Mouse (Mus musculus) left cerebral cortex, adult 8-10 months (tissue): Measurements from ENCODE around the gene Wdr78. TPM values are rescaled to one million over a fixed set of nuclear protein-coding genes. Genes with fewer than 3 reads are reported as not detected.
A peak's percentile ranks its signal among the peaks of the same experiment; 100 is the strongest.

Experiments
- DNase-seq, 2 experiments: peaks; one replicate each; pipeline ENCODE4 v3.0.0; 2022; ENCODE audit warnings: low spot score in 2 of 2
- total RNA-seq, 4 experiments: library from RNA; stranded (reverse); gene quantifications; 2 replicates each; pipeline ENCODE4 v1.2.4; 2022

Wdr78 gene
- total RNA-seq, result 10 to 100 TPM; 12.4 to 17.1 (median 14.5) TPM

GRCm38 (mm10) chr4:103114184-103115111, at the start of gene Wdr78, which contains the start of gene Mier1:
Gene Wdr78, minus strand, starts transcription at chr4:103114555.
Gene Mier1, plus strand, starts transcription at chr4:103114390.
- peak; percentile 91 to 94 for DNase-seq

- DNase-seq, result no peak
Measured at GRCm38 (mm10) chr4:103158781-103159180, 44.4 kb upstream of the Wdr78 start.

DNA sequence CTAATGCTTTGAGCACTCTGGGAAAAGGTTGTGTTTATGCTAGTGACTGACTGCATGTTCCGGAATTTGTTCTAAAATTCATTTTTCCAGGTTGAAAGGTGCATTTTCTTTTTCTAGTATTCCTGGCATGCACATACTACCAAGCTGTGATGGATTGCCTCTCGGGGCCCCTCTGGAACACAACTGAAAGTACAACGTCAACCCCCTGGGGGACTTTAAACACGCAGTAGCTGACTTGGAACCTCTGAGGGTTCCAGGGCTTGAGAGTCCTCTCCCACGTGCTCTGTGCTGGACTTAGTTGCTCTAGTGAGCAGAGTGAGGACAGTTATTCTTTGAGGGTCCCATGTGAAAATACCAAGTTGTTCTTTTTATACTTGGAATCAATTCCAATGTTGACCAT, 37.6 kb upstream of the Wdr78 start:
- no peak for DNase-seq

- peak; percentile 59 to 79 for DNase-seq
Measured at GRCm38 (mm10) chr4:103146339-103146738, 32.0 kb upstream of the Wdr78 start.

DNA sequence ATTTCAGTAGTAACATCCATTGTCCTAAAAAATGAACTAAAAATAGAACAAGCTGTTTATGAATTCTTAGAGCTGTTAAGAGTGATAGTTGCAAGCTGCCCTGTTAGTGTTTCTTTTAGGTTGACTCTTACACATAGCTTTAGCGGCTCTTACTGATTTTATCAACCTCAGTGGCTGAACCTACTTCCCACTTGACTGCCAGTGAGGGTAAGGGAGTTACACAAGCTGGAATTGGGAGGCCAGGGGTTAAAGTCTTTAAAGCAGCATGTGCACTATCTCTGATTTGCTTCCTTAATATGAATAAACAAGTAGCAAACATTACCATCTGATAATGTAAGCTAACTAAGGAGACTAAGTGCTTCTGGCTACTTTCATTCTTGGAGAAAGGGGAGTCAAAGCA, 22.6 kb upstream of the Wdr78 start:
- DNase-seq, result no peak

- no peak for DNase-seq
Measured at GRCm38 (mm10) chr4:103126533-103126932, 12.2 kb upstream of the Wdr78 start.

DNA sequence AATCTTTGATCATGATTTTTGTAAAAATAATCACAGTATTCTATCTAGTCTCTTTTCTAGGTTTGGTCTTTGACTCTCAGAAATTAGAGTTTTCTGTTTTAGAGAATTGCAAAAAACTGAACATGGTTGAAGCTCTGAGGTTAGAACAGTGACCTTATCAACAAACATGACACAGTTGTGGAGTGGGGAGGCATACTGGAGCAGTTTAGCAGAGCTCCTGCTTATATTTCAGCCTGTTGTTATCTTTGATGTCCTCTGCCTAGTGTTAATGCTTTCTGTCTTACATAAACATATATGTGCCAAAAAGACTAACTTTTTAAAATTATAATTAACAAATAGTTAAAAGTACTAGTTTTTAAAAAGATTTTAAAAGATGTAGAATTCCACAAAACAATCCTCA, 9.3 kb upstream of the Wdr78 start:
- no peak for DNase-seq

DNA sequence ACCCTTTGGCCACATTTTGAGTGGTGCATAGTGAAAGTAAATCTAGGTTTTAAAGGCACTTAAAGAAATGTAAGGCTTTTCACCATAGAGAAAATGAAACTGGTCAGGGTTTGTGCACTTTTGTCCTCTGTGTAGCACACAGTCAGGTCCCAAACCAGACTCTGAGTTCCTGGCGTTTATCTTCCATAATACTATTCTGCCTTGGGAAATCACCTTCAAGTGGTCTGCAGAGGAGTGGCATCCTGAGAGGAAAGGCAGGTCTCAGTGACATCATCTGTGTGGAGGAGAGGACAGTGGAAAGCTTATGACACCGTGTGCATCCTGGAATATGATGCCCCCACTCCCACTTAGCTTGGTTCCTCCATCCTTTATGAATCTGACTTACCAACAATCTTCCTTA, 8.7 kb upstream of the Wdr78 start:
- no peak for DNase-seq

- DNase-seq, result no peak
Measured at GRCm38 (mm10) chr4:103120874-103121389, 6.6 kb upstream of the Wdr78 start.

DNA sequence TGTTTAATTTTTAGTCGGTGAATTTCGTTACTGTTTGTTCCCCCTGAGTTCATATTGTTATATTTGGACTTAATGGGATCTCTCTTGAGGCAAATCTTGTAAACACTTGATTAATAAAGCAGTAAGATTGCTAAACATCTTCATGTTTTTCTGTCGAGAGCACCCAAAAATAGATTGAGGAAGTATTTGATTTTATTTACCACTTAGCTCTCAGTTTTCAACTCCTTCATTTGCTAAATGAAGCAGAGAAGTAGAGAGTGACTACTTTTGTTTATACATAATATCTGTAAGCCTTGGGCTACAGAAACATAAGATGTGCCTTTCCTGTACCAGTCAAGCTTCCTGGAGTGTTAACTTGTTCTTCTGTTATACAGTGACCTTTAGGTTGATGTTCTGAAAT, 6.0 kb upstream of the Wdr78 start:
- no peak for DNase-seq

- no peak for DNase-seq
Measured at GRCm38 (mm10) chr4:103120028-103120384, 5.7 kb upstream of the Wdr78 start.

DNA sequence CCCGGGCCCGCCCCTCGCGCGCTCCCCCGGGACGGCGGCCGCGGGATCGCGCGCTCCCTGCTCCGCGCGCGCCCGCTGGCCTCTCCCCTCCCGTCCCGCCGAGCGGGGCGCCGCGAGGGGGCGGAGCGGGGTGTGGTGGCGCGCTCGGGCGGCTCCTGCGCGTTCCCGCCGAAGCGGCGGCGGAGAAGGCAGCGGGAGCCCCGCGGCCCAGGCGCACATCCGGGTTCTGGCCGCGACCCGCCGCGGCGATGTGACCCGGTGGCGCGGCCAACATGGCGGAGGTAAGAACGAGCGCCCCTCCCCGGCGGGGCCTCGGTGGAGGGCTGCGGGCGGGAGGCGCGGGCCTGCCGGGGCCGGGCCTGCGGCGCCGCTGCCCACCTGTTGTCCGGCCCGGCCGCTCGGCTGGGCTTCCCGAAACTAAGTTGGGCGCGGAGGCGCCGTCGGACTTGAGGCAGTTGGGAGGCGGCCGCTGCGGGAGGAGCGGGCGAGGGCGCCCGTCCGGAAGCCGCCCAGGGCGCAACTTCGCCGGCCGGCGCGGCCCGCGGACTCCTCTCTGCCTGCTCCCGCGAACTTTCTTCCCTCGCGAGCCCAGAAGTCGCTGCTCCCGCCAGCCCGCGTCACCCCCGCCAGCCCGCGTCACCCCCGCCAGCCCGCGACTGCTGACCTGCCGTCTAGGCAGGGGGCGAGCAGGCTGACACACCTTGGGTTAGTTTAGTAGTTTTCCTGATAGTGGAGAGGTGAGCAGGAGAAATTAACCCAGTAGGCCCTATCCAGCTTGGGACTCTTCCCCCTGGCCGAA, 5.1 kb upstream of the Wdr78 start:
- peak; percentile 56 to 70 for DNase-seq

DNA sequence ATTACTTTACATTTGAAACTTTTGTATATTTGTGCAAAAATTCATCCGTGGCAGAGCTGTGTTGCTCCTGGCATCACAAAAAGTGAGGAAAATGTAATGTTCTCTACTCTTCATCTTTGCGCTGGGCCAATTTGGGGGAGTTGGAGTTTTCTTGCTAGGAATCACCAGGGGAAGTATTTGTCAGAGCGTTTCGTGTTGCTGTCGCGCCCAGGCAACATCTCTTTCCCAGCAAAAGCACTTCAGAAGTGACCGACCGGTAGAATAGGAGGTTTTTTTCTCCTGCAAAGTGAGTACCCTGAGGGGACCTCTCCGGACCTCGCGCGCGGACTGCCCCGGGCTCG, 4.5 kb upstream of the Wdr78 start:
- DNase-seq, result peak in 1 of 2 experiments; percentile 21

DNA sequence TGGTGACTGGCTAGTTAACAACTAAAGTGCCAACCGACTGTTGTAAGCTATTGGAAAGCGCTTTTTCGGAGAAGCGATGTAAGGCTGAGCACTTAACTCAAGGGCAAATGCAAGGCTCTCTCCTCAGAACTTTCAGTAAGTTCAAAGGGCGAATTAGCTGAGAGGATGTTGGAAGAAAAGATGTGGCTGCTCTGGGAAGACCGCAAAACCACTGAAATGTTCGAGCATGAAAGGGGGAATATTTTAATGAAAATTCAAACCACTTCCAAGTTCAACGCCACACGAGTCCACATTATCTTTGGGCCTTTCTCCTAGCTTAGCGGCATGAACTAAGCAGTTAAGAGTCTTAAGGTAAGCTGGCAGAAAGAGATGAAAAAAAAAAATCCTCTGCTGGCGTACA, 953 bp downstream of the Wdr78 start:
- DNase-seq, result no peak

GRCm38 (mm10) chr4:103112651-103113050, 1.7 kb downstream of the Wdr78 start:
- no peak for DNase-seq

- no peak for DNase-seq
Measured at GRCm38 (mm10) chr4:103098532-103098931, 15.8 kb downstream of the Wdr78 start.

DNA sequence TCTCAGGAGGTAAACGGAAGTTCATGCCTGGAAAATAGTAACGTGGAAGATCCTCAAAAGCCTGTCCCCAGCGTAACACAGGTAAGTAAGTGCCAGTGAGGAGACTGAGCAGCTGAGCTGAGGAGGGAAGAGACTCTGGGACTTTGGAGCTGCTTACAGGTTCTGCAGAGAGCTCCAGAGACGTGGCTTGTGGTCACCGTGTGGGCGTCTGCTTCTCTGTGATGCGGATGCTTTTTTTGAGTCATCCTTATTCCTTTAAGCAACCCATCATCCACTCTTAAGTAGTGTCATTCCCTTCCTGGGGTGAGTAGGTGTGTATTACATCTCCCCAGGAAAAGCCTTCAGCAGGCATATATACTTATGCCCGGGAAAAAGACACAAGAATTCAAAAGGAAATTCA, 18.4 kb downstream of the Wdr78 start:
- DNase-seq, result no peak

- DNase-seq, result no peak
Measured at GRCm38 (mm10) chr4:103085237-103085636, 29.1 kb downstream of the Wdr78 start.

DNA sequence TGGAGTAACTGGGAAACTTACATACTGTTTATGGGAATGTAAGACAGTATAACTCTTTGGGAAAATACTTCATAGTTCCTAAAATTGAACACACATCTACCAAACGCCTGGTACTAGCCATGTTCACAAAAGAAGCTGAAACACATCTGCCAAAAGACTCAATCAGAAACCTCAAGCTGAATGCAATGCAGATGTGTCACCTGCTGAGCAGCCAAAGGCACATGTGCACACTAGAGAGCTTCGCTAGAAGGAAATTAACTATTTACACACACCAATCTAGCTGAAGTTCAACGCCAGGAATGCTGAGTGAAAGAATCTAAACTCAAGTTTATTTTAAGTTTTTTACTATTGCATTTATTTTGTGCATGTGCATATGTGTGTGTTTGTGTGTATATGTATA, 43.7 kb downstream of the Wdr78 start:
- DNase-seq, result no peak

DNA sequence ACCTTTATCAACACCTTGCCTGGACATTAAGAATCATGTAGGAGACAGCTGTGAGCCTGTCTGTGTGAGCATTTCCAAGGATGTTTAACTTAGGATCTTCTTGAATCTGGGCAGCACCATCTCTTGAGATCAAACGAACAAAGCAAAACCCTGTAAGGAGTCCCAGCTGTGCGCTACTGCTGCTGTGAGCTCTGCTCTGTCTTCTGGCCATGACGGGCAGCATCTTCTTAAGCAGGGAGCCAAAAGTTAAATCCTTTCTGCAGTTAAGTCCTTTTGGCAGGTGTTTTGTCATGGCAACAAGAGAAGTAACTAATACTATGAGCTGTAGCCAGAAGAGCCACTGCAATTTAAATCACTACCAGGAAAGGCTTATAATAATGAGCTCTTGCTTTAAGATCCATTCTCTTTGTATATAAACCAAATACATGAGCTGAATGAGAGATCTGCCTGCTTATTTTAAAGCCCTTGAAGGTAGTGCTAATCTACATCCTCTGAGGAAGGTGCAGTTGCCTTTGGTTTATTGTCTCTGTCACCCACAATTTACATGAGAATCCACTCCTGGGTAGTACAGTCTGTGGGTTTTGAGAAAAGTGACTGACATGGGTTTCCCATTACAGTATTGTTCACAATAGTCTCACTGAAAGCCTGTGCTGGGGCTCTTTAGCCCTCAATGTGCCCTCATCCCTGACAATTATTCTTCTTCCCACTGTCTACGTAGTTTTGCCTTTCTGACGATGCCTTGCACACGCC, 46.3 kb downstream of the Wdr78 start:
- no peak for DNase-seq

DNA sequence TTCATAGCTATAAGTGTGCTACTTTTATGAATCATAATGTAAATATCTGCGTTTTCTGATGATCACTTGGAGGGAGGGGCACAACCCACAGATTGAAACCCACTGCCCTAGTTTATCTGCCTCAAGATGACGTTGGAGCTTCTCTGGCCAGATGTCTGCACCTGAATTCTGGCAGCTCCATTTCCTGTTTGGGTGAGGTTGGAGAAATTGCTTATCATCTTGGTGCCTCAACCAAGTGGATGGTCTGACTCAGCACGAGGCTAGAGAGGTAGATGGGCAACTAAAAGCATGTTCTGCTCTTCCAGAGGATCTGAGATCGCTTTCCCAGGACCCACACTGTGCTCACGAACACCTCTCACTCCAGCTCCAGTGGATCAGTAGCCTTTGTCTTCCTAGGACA, 49.4 kb downstream of the Wdr78 start:
- no peak for DNase-seq

- DNase-seq, result no peak
Measured at GRCm38 (mm10) chr4:103064421-103064820, 49.9 kb downstream of the Wdr78 start.
